Comparison of ENCODE assay signal across 1 mouse cellular context in genomic region chr8:71668220-71668975, GRCm38 (mm10).
TF ChIP-seq lines count a peak whose summit lies in the region.

No protein-coding gene starts in this region.

TF ChIP-seq in MEL, 35 proteins besides CTCF, POLR2A, EP300 and RAD21 (continued from another document):
- TF ChIP-seq ETS1 (IDR thresholded peaks at IDR 0.05; ENCODE audit: low read depth, low read length) = peak; percentile 46; the same call in 1 of the 2 replicates
- peak; percentile 71; the same call in 1 of the 2 replicates for TF ChIP-seq MEF2A (IDR thresholded peaks at IDR 0.05; ENCODE audit: extremely low read depth, insufficient replicate concordance, low read depth, low read length, poor library complexity, severe bottlenecking)
- TF ChIP-seq SMC3 (IDR thresholded peaks at IDR 0.05; ENCODE audit: low read depth, low read length) = no peak
- peak; percentile 29; the same call in 1 of the 2 replicates for TF ChIP-seq MXI1 (IDR thresholded peaks at IDR 0.05; ENCODE audit: low read depth, low read length)
- TF ChIP-seq HCFC1 (IDR thresholded peaks at IDR 0.05; ENCODE audit: low read depth, low read length) = peak; percentile 67
- TF ChIP-seq USF1 (IDR thresholded peaks at IDR 0.05; ENCODE audit: low read depth, low read length) = 0 out of 2 replicates have a peak, but pooled peaks have one; percentile 5
- peak; percentile 23; the same call in 1 of the 2 replicates for TF ChIP-seq TCF12 (IDR thresholded peaks at IDR 0.05; ENCODE audit: low read depth, low read length)
- TF ChIP-seq MAX (IDR thresholded peaks at IDR 0.05; ENCODE audit: low read length) = no peak
- peak; percentile 56; the same call in 1 of the 2 replicates for TF ChIP-seq ELF1 (IDR thresholded peaks at IDR 0.05; ENCODE audit: low read depth, low read length)
- no peak for TF ChIP-seq MYC (IDR thresholded peaks at IDR 0.05; ENCODE audit: low read depth, low read length)
- no peak for TF ChIP-seq CHD1 (IDR thresholded peaks at IDR 0.05; ENCODE audit: low read depth, low read length)
- no peak for TF ChIP-seq ZC3H11A (IDR thresholded peaks at IDR 0.05; ENCODE audit: low read depth, low read length)
- TF ChIP-seq NELFE (IDR thresholded peaks at IDR 0.05; ENCODE audit: low read depth, low read length) = peak; percentile 24; the same call in 1 of the 2 replicates
- no peak for TF ChIP-seq MYB (IDR thresholded peaks at IDR 0.05; ENCODE audit: low read depth, low read length)
